Mouse (Mus musculus) olfactory bulb, adult 2 months (tissue): Measurements from ENCODE around the gene P3h2.

Source experiments
- CTCF ChIP-seq: fragments of 200-500 bp; IDR thresholded peaks from 2 replicates; pipeline ENCODE4 v1.5.1; 2012; ENCODE audit warnings: low read depth, mild to moderate bottlenecking, low read length, moderate library complexity; ENCODE audit not compliant: insufficient read depth
- POLR2A ChIP-seq: fragments of 200-500 bp; IDR thresholded peaks from 2 replicates; pipeline ENCODE4 v1.6.1; 2012; ENCODE audit warnings: mild to moderate bottlenecking, low read depth, low read length, moderate library complexity; ENCODE audit not compliant: insufficient read depth

GRCm38 (mm10) chr16:26088240-26088639 is 17.3 kb downstream of the P3h2 start:
- no peak for TF ChIP-seq CTCF
- no peak for TF ChIP-seq POLR2A
